Mouse (Mus musculus) CH12.LX (cell line): ENCODE results near the gene Pfdn6.

Experiments used
- EP300 ChIP-seq: IDR thresholded peaks from 2 replicates; pipeline ENCODE4 v1.6.1; 2011; ENCODE audit warnings: low read length, improper control_type of control experiment
- JUND ChIP-seq: conservative IDR thresholded peaks from 2 replicates; pipeline ENCODE4 v1.6.1; 2011; ENCODE audit warnings: low read depth, low read length, improper control_type of control experiment
- MXI1 ChIP-seq: IDR thresholded peaks from 2 replicates; pipeline ENCODE4 v1.6.1; 2011; ENCODE audit warnings: mild to moderate bottlenecking, low read depth, low read length, improper control_type of control experiment
- POLR2A ChIP-seq: IDR thresholded peaks from 2 replicates; pipeline ENCODE4 v1.6.1; 2011; ENCODE audit warnings: low read depth, mild to moderate bottlenecking, improper control_type of control experiment, low read length
- SMC3 ChIP-seq: IDR thresholded peaks from 2 replicates; pipeline ENCODE4 v1.6.1; 2011; ENCODE audit warnings: low read depth, low read length, improper control_type of control experiment

- TF ChIP-seq JUND, result no peak
- no peak for TF ChIP-seq POLR2A
- TF ChIP-seq EP300, result no peak
- no peak for TF ChIP-seq MXI1
- TF ChIP-seq SMC3, result no peak
These were observed 19.8 kb upstream of the Pfdn6 start for GRCm38 (mm10) chr17:33959948-33960347.
